Mouse (Mus musculus) neural tube, embryonic 10.5 days (tissue): ENCODE measurements around the gene Foxp1.
A peak's percentile ranks its signal among the peaks of the same experiment; 100 is the strongest.

ENCODE experiments used
- DNase-seq: peaks from one replicate; pipeline ENCODE4 v3.0.0-alpha.2; 2017; ENCODE audit warnings: low spot score; ENCODE audit errors: extremely low spot score

Foxp1 gene

DNA sequence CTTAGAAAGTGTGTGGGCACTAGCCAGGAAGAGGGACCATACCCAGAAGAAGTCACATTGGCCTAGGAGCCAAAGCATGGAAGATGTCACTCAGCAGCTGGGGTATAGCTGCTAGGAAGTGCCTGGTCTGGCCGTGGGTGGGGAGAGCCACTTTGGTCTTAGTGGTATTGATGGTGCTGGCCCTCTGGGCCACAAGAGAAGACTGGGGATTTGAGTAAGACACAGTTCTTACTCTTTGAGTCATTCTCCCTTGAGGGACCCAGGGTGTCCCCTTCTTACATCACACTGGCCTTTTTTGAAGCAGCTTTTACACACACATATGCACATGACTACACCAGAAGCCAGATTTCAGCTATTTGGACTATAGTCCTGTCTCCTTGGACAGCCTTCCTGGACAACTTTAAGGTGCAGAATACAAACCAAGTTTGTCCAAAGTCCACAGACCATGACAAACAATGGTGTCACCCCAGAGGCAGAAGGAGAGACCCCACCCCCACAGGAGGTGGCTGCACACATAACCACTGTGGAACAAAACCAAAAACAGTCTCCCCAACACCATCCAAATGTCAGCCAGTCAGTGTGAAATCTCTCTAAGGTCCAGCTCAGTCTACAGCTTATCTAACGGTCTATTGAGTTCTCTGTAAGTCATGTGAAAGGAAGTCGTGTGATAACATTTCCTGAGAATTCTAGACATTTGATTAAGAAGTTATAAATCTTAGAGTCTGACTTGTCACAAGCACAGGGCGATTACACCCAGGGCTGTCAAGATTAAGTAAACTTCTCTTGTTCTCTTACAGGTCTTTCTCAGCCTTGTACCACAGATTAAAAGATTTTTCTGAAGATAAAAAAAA lies 333.9 kb downstream of the Foxp1 start:
- DNase-seq, result no peak

DNA sequence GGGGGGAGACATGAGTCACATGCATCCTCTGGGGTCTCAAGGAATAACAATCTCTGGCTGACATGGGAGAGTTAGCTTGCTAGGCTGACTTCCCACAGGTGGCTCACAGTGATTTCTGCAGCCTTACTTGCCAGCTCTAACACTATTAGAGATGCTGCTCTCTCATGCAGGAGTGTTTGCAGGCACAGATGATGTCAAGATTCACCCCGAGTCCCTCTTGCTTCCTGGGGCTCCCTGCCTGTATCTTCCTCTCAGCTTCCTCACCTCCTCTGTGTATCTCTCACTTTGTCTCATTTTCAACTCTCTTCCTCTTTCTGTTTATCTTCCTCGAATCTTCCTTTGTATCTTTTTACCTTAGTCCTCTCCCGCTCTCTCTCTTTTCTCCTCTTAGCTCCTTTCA lies 334.6 kb downstream of the Foxp1 start:
- DNase-seq, result no peak

DNA sequence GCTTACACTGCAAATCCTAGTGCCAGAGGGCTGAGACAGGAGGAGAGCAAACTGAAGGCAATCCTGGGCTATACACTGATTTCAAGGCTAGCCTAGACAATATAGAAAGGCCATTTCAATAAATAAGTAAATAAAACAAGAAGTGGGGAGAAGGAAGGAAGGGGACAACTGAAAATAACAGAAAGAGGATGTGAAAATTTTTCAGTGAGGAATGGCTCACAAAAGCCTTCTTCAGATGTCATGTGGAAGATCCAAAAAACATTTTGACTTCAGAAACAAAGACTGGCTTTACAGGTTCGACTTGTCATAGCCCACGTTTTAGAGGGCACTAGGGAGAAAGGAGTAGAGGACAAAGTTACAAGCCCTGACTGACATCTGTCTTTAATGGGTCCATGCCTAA lies 335.1 kb downstream of the Foxp1 start:
- DNase-seq, result no peak

DNA sequence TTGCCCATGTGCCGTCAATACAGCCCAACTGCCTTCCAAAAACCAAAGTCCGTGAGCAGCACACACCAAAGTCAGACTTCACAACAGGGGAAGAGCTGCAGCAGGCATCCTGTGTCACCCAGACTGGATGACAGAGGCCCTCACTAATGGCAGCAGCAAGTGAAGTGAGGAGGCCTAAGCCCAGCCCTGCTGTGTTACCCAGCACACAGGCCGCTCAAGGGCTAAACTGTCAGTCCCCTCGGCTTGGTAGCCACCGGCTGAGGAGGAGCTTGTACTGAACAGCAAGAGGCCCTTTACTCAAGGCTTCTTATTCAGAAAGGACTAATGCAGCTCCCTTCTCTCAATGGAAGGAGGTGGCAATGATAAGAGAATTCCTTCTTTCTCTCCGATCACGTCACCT lies 336.0 kb downstream of the Foxp1 start:
- no peak for DNase-seq

DNA sequence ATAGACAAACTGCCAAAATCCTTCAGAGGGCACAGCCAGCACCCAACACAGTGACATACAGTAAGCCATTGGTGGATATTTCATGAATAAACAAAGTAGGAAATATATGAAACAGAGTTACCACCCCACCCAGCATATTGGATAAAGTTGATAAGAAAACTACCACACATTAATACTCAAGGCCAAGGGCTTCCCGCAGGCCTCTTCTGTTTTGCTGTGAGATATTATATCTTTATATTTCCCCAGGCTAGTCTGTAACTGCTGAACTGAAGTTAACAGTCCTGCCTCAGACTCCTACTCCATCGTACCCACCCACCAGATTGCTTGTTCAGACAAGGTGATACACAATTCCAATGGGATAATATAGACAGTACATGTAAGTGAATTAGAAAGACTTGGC lies 336.7 kb downstream of the Foxp1 start:
- no peak for DNase-seq

DNA sequence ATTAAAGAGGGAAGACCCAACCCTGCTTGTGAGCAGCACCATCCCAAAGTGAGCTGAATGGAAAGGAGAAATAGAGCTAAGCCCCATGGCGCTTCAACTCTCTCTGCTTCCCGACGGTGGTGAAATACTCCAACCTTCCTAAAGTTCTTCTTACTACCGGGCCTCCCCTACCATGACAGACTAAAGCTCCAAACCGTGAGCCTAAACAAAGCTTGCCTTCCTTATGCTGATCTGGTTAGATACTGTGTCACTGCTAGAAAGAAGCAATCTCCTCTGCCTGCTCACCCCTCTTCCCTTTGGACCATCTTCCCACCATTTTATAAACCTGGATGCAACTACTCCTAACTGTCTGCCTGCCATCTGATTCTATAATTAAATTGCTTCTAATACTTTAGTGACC lies 338.5 kb downstream of the Foxp1 start:
- no peak for DNase-seq

DNA sequence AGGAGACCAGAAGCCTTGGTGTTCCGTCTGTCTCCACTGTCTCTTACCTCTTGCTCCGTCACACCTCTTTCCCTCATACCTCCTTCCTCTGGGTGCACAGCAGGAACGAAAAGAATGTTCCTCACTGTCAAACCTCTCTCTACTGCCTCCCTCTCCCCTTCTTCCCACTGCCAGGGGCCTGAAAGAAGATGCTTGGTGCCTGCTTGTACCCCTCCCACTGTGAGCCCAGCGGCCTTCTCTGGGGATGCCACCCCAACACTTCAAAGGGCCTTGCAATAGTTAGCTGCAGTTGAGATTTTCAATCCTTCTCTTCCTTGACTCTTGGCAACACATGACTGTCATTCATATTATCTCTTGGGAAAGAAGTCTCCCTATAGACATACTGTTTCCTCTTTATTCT lies 339.7 kb downstream of the Foxp1 start:
- no peak for DNase-seq

DNA sequence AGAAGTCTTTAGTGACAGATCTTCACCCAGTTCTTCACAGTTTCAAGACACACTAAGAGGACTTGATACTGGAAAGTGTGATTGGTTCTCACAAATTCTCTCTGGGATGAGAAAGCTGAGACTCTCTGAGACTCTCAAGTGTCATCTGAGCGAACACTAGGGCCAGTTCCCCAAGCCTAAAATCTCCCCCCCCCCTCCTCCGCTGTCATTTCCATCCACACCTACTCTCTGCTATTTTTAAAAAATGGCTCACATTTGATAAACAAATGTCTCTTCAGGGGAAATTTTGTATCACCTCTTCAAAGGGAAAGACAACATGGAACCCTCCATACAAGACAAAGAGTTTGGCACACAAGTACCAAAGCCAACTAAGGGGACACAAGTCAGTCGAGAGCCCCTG lies 346.3 kb downstream of the Foxp1 start:
- DNase-seq, result no peak

DNA sequence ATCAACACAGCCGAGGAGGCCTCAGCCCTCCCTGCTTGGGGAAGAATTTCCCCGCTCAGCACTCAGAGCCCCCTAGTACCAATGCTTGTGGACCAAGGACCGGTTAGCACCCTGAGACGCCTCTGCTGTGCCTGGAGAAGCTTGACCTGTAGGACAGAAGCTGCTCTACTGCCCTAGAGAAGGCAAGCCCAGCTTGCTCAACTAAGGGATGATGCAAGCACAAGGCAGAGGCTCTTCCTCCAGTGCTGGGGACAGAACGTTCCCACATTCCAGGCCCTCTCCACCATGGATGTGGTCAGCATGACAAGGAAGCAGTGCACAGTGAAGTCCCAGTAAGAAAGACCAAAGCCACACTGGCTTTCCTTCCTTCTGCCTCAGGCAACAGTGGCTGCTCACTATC lies 347.1 kb downstream of the Foxp1 start:
- no peak for DNase-seq

DNA sequence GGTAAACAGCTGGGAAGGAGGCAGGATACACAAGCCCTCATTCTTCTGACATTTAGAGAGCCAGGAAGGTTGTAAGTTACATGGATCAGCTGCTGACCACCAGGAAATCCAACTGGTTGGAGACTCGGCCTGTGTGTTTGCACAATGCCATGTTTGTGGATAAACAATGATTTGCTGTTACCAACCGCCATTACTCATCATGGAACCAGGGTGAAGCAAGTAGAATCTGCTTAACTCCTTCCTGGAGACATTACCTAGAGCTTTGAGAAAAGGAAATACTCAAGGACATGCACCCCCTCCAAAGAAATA lies 348.7 kb downstream of the Foxp1 start:
- no peak for DNase-seq

DNA sequence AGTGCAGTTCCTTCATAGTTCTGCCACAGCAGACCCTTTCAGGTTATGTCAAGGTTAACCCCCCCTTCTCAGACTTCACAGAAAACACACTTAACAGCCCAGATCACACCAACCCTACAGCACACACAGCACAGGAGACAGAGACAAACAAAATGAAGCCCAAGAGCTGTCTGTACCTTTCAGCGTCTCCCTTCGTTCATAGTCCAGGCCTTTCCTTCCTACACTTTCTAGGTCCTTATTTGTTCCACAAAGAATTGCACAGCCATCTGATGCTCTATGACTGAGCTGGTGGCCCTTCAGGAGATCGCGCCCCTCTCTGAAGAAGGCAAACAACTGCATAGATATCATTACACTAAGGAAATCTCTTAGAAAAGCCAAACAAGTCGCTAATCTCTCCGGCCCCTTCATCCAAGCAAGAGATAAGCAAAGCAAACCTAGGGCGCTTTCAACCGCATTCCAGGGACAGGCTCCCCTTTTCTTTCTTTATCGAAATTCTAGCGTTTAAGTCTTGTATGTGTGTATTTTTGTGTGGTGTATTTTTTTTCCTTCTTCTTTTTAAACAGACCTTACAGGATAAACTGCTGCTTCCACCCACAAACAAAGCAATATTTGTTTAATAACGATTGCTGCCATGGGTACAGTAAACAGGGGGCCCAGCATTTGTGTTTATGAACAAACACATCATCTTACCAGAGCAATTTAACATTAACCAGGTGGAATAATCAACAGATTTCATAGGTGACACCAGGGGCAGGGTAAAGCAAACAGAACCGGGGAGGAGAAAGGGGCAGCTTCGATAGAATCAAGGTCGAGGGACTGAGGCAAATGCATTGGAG lies 349.2 kb downstream of the Foxp1 start:
- no peak for DNase-seq

DNA sequence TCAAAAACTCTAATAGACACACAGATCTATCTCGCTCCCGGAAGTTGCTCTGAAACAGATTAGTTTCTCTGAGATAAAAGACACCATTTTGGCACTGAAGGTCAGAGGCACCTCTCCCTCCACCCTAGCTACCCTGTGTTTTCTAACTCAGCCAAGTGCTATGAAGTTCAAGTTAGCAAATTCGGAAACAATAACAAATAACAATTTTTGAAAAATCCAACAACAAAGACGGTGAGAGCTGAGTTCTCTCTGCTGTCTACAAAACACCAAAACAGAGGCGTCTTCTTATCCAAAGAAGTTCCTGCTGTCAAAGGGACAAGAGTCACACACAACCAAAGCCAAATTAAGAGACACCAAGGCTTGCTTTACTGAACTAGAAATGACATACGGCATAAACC lies 349.9 kb downstream of the Foxp1 start:
- DNase-seq, result no peak

DNA sequence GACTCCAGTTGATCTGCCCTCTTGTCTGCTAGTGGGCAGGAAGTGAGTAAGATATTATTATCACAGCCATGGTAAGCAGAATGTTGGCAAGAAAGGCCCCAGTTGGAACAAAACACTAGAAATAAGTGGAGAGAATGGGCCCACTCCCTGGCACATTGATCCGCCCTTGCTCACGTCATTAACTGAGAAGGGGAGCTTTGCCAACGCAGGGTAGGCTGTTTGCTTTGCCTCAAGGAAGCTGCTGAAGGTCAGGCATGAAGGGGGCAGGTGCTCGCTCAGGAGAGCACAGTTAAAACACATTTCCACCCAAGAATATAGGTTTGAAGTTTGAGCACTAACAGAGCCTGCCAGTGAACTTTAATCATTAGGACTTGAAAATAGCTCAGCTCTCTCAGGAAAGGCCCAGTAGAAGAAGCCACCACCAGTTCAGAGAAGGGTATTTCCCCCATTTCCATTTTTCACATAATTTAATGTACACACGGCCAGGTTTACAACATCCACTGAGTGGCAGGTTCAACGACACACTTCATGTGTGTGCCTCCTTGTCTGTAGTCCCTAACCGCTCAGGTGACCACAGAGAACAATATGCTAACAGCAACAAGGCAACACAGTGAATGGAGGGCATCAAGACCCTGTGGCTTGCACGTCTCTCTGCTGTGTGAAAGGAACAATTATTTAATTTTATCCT lies 350.5 kb downstream of the Foxp1 start:
- no peak for DNase-seq

DNA sequence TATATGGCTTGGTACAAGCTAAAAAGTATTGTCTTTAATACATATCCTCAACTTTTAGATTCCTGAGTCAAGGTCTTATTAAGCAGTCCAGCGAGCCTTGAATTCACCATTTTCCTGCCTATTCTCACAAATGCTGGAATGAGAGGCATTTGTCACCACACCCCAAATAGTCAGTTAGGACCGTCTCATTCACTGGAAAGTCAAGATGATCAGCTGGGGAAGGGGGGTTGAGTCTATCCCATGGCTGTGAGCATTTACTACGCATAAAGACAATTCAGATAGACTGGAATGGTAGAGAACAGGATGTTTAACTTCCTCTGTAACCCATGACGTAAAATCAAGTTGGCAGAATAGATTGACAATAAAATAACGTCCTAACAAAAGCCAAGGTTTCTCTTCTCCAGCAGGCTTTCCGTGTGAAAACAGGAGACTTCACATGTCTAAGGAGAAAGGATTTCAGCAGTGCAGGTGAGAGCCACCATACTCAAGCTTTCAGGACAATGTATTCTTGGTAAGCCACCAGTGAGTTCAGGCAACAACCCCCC lies 351.2 kb downstream of the Foxp1 start:
- DNase-seq, result no peak

DNA sequence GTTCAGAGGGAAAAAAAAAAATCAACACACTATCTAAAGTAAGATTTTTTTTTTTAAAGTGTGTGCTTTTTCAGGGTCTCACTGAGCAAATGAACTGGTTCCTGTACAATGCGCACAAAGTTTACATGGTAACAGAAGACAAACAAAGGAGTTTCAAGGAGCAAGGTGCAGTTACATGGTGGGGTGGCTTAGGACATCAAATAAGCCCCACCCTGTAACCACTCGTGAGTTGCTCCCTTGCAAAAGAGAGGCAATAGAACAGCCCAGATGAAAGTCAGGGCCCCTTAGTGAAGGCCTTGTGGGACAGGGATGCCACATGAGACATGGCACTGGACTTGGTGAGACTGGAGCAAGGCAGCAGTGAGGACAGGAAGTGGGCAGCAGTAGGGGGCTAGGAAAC lies 353.8 kb downstream of the Foxp1 start:
- no peak for DNase-seq

DNA sequence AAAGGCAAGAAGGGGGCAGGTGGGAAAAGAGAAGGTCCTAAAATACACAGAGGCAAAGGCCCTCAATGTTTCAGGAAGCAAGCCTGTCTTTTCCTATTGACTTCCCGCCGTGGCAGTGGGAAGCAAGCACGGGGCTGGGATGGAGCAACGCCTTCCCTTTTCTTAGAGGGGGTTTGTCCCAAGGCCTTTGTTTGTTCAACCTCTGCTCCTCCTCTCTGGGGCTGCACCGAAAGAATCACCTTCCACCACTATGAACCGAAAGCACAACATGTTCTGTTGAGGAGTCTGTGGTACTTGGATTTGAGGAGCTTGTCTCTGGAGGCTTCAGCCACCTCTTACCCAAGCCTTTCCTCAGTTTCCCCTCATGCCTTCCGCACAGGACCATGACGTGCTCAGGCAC lies 355.5 kb downstream of the Foxp1 start:
- DNase-seq, result no peak

DNA sequence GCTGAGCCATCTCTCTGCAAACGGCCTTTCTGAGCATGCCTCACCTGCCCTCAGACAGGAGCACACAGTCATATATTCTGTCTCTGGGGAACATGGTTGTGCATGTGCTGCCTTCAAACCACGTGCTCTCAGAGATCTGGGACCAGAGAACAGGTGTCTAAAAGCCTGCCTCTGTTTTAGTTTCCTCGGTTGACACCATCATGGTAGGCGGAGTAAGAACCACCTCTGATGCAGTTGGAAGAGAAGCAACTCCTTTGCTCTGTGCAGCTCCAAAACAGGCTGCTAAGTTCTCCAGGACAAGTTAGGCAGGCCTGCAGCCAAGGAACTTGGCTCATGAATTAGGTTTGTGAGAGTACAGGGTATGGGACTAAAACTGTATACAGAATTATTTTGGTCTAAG lies 356.4 kb downstream of the Foxp1 start:
- DNase-seq, result no peak

DNA sequence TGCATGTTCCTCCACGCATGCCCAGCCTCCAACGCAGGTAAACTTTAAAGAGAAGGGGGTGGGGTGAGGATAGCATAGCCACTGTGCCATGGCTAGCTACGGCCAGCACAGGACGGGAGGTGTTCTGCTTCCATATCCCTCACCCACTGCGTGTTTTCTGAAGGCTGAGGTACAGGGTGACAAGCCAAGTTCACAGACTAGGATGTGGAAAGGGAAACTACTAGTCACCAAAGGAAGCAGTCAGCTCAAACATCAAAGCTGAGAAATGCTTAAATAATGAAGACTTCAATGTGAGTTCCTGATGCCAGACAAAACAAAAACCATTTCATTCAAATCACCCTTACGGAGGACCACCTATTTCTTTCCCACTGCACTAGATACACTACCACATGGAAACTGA lies 357.8 kb downstream of the Foxp1 start:
- no peak for DNase-seq

DNA sequence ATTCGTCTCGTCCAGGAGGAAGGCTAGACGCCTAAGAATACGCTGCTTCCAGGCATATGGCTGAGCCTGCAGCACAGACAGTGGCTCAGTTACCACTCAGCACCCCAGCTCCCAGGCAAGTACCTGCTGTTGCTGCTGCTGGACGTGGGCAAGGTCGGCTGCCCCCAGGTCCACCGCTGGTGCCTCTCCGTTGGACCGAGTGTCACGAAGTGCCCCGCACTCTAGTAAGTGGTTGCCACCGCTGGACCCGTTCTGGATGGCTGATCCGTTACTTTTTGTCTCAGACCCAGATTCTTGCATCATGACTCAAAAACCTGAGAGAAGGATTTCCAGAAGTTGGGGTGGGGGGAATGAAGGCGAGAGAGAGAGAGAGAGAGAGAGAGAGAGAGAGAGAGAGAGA lies 359.8 kb downstream of the Foxp1 start:
- DNase-seq, result no peak

DNA sequence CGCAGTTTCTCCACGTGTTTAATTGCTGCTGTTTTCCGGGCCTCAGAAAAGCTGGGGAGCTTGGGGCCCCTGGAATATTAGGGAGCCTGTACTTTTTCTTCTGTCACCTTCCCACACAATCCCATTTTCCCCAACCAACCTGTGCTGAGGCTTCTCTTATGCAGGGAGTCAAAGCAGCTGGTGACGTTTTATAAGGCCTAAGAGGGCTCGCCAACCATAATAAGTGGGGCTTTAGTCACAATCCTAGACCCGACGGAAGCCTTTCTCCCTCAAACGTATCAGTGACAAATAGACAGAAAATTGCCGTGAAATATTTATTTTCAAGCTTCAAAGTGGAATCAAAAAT lies 362.2 kb downstream of the Foxp1 start:
- no peak for DNase-seq

DNA sequence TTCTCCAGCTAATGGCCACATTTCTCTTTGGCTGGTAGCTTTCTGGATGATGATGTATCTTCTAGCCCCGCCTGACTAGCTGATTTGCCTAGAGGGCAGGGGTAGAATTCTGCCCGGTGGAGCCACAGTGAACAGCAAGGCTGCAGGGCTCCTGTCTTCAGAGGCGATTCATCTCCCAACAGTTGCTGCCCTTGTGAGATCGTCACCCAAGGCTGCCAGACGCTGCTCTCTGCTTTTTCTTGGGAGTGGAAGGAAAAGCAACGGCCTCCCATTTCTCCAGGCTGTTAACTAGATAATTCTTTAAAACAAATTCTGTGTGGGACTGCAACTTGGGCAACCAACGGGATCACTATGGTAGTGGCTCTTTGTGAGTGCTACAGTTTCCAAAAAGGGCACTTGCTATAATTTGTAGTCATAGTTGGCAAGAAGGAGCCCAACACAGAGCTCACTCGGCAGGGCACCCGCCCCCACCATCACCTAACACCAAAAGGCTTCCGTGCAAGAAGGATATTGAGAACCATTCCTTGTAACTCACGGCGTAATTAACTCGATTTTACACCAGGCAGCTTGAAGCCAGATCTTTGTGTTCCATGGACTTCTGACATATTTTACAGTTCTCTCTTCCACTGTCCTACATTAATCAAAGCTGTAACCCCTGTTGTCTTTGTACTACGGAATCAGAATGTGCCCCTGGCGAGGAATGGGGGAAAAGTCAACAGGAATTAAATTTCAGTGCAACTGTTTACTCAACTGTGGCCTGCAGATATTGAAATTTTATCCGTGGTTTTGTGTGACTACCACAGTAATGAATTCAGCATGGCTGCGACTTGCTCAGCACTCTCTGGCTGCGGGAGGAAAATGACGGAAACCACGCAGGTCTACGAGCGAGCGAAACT lies 362.8 kb downstream of the Foxp1 start:
- peak; percentile 30 for DNase-seq
